Mouse (Mus musculus) ES-Bruce4 (cell line): ENCODE results near the gene AL607142.1. TPM values are rescaled to one million over a fixed set of nuclear protein-coding genes. Genes with fewer than 3 reads are reported as not detected.
A peak's percentile ranks its signal among the peaks of the same experiment; 100 is the strongest.

Experiments used
- H3K27ac ChIP-seq: 2 replicates; pipeline ENCODE4 v1.5.1; 2012; ENCODE audit warnings: low read length, inconsistent platforms; ENCODE audit not compliant: insufficient read depth
- H3K27me3 ChIP-seq: 2 replicates; pipeline ENCODE4 v1.6.1; 2012; ENCODE audit warnings: mild to moderate bottlenecking, low read length, inconsistent platforms; ENCODE audit not compliant: control insufficient read depth, poor library complexity, insufficient read depth, severe bottlenecking
- H3K36me3 ChIP-seq: 2 replicates; pipeline ENCODE4 v1.6.1; 2012; ENCODE audit warnings: inconsistent platforms, mild to moderate bottlenecking, low read length, moderate library complexity; ENCODE audit not compliant: control insufficient read depth, poor library complexity, insufficient read depth, severe bottlenecking
- H3K4me1 ChIP-seq: one replicate; pipeline ENCODE4 v1.8.1; 2011; ENCODE audit warnings: low read length; ENCODE audit not compliant: control insufficient read depth, insufficient read depth
- H3K4me3 ChIP-seq: 2 replicates; pipeline ENCODE4 v1.5.1; 2011; ENCODE audit warnings: low read depth, mild to moderate bottlenecking, low read length
- H3K9ac ChIP-seq: 2 replicates; pipeline ENCODE4 v1.6.1; 2012; ENCODE audit warnings: low read depth, mild to moderate bottlenecking, inconsistent platforms; ENCODE audit not compliant: poor library complexity, severe bottlenecking
- H3K9me3 ChIP-seq: replicated peaks from 2 replicates; pipeline ENCODE4 v1.6.1; 2012; ENCODE audit warnings: mild to moderate bottlenecking, low read length, inconsistent platforms; ENCODE audit not compliant: control insufficient read depth, poor library complexity, insufficient read depth, severe bottlenecking
- CTCF ChIP-seq: IDR thresholded peaks from one replicate; pipeline ENCODE4 v1.8.1; 2011; ENCODE audit warnings: low read depth, low read length
- EP300 ChIP-seq: IDR thresholded peaks from 2 replicates; pipeline ENCODE4 v1.6.1; 2011; ENCODE audit warnings: low read depth, low read length; ENCODE audit not compliant: insufficient read depth
- POLR2A ChIP-seq: IDR thresholded peaks from one replicate; pipeline ENCODE4 v1.8.1; 2011; ENCODE audit warnings: low read length; ENCODE audit not compliant: insufficient read depth
- polyA plus RNA-seq: library from polyadenylated mRNA; stranded (reverse); fragments of >200 nt; gene quantifications from 2 replicates; pipeline ENCODE4 v1.2.4, GENCODE M21; 2011; ENCODE audit warnings: low read depth; ENCODE audit not compliant: missing spikeins, insufficient read depth, insufficient read length

Gene AL607142.1
- polyA plus RNA-seq, 1 experiment = not detected

- Histone ChIP-seq H3K27ac (no peak overlapping the region), H3K36me3 (no peaks in the 10 kb centered on the region), H3K9me3 (no peaks in the 10 kb centered on the region), H3K27me3 (no peaks in the 10 kb centered on the region), H3K9ac (no peak overlapping the region), H3K4me1 (no peaks in the 10 kb centered on the region), H3K4me3 (no peak overlapping the region)
- TF ChIP-seq EP300 = no peak
- no peak for TF ChIP-seq POLR2A
- no peak for TF ChIP-seq CTCF
Measured at GRCm38 (mm10) chr4:120128033-120128432, 63.2 kb downstream of the AL607142.1 start.

- H3K9me3 ChIP-seq = no peaks in the 10 kb centered on the region
- H3K36me3 ChIP-seq = no peaks in the 10 kb centered on the region
- no peak overlapping the region for H3K9ac ChIP-seq
- H3K27ac ChIP-seq = no peak overlapping the region
- H3K4me1 ChIP-seq = no peaks in the 10 kb centered on the region
- peak; percentile 83 for TF ChIP-seq CTCF
- no peak for TF ChIP-seq POLR2A
- no peaks in the 10 kb centered on the region for H3K27me3 ChIP-seq
- no peak overlapping the region for H3K4me3 ChIP-seq
Measured at GRCm38 (mm10) chr4:120129233-120129885, 64.6 kb downstream of the AL607142.1 start.

GRCm38 (mm10) chr4:120130926-120131325 lies 66.1 kb downstream of the AL607142.1 start:
- H3K9me3 ChIP-seq = no peaks in the 10 kb centered on the region
- H3K27me3 ChIP-seq = no peaks in the 10 kb centered on the region
- no peaks in the 10 kb centered on the region for H3K36me3 ChIP-seq
- H3K4me1 ChIP-seq = no peaks in the 10 kb centered on the region
- no peak overlapping the region for H3K4me3 ChIP-seq
- no peak overlapping the region for H3K27ac ChIP-seq
- H3K9ac ChIP-seq = no peak overlapping the region
- no peak for TF ChIP-seq CTCF
- TF ChIP-seq POLR2A = no peak
- no peak for TF ChIP-seq EP300

DNA sequence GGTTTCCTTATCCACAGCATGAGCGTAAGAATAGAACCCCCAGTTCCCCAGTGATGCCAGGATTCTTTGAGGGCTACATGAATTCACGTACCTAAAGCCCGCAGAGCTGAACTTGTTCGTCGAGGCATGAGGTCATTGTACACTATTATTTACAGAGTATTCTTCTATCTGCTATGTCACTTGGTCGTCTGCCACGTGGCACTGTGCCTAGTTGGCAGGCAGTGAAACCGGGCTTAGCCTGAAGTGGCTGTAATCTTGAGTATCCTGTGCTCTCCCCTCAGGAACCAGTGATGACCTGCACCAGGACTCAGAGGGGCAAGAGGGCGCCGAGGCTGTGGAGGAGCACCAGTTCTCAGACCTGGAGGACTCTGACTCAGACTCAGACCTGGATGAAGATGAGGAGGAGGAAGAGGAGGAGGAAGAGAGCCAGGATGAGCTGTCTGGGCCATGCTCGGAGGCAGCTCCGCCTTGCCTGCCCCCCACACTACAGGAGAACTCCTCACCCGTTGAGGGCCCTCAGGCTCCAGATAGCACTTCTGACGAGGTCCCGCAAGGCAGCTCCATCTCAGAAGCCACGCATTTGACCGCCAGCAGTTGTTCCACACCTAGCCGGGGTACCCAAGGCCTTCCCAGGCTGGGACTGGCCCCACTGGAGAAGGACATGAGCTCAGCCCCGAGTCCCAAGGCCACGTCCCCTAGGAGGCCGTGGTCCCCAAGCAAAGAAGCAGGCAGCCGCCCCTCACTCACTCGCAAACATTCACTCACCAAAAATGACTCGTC lies 66.8 kb downstream of the AL607142.1 start:
- Histone ChIP-seq H3K36me3 (no peaks in the 10 kb centered on the region), H3K9ac (no peak overlapping the region), H3K9me3 (no peaks in the 10 kb centered on the region), H3K4me1 (no peaks in the 10 kb centered on the region), H3K27ac (no peak overlapping the region), H3K27me3 (no peaks in the 10 kb centered on the region), H3K4me3 (no peak overlapping the region)
- TF ChIP-seq POLR2A (no peak), EP300 (no peak), CTCF (no peak)

GRCm38 (mm10) chr4:120134223-120134622 lies 69.4 kb downstream of the AL607142.1 start:
- Histone ChIP-seq H3K36me3 (no peaks in the 10 kb centered on the region), H3K27ac (no peak overlapping the region), H3K4me3 (no peak overlapping the region), H3K9ac (no peak overlapping the region), H3K4me1 (no peaks in the 10 kb centered on the region), H3K27me3 (no peaks in the 10 kb centered on the region), H3K9me3 (no peaks in the 10 kb centered on the region)
- TF ChIP-seq POLR2A = no peak
- no peak for TF ChIP-seq CTCF
- TF ChIP-seq EP300 = no peak

DNA sequence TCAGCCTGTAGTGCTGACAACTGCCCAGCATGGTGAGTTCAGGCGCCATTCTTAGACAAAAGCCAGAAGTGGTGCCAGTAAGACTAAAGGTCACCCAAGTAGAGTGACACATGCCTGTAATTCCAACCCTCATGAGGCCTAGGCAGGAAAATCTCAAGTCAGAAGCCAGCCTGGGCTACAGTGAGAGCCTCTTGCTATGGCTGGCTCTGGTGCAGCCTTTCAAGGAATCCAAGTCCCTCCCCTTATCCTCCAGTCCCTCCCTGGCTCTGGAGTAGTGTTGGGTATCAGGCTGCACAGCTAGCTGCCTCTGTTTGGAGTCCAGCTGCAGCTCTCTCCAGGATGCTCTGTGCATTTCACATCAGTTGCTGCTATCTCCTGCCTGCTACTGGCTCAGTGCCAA lies 77.0 kb downstream of the AL607142.1 start:
- no peaks in the 10 kb centered on the region for H3K27me3 ChIP-seq
- H3K36me3 ChIP-seq = no peaks in the 10 kb centered on the region
- H3K9ac ChIP-seq = no peak overlapping the region
- H3K9me3 ChIP-seq = no peaks in the 10 kb centered on the region
- no peak overlapping the region for H3K4me3 ChIP-seq
- no peak overlapping the region for H3K27ac ChIP-seq
- H3K4me1 ChIP-seq = no peaks in the 10 kb centered on the region
- TF ChIP-seq POLR2A = no peak
- TF ChIP-seq CTCF = no peak
- TF ChIP-seq EP300 = no peak
